In genomic region chr5:130003229-130003628, GRCm38 (mm10) we compare ENCODE assay signal across 8 mouse cellular contexts. TPM values are rescaled to one million over a fixed set of nuclear protein-coding genes. Genes with fewer than 3 reads are reported as not detected.
DNase-seq lines count a peak whose midpoint lies in the region; ATAC-seq and TF ChIP-seq lines count a peak whose summit lies in the region.

No protein-coding gene starts in this region.

- peak overlapping the region; percentile 71 for H3K4me3 ChIP-seq in left cerebral cortex, adult 2 months
- peak overlapping the region; percentile 67 for H3K4me3 ChIP-seq in forebrain, embryonic 10.5 days
- H3K4me3 ChIP-seq in limb, embryonic 15.5 days: peak overlapping the region; percentile 55
- no peak overlapping the region for H3K4me3 ChIP-seq in small intestine, adult 2 months (ENCODE audit: low read depth, low read length)
- no peak overlapping the region for H3K4me3 ChIP-seq in cerebellum, adult 2 months (replicated peaks; ENCODE audit: insufficient read depth, low read depth, low read length)

- H3K4me2 ChIP-seq in limb, embryonic 15.5 days: peak overlapping the region; percentile 88

- no peak for ATAC-seq in limb, embryonic 15.5 days (ENCODE audit: insufficient number of reproducible peaks, low FRiP score, low TSS enrichment, low read depth)

- H3K4me1 ChIP-seq in forebrain, embryonic 10.5 days: peaks cover 22% of the 10 kb centered on the region
- H3K4me1 ChIP-seq in limb, embryonic 15.5 days: peaks cover 18% of the 10 kb centered on the region
- peaks cover 8% of the 10 kb centered on the region for H3K4me1 ChIP-seq in small intestine, adult 2 months (ENCODE audit: control insufficient read depth, insufficient read depth, insufficient read length, low read length)
- no peaks in the 10 kb centered on the region for H3K4me1 ChIP-seq in cerebellum, adult 2 months (ENCODE audit: control insufficient read depth, insufficient read depth, low read length)

- peaks cover 11% of the 10 kb centered on the region for H3K27me3 ChIP-seq in forebrain, embryonic 10.5 days (ENCODE audit: poor library complexity, severe bottlenecking)
- no peaks in the 10 kb centered on the region for H3K27me3 ChIP-seq in limb, embryonic 15.5 days
- H3K27me3 ChIP-seq in small intestine, adult 2 months (ENCODE audit: control insufficient read depth, insufficient read depth, low read length): no peaks in the 10 kb centered on the region
- H3K27me3 ChIP-seq in cerebellum, adult 2 months (ENCODE audit: control insufficient read depth, insufficient read depth, low read length): no peaks in the 10 kb centered on the region

- no peak for TF ChIP-seq CTCF in left cerebral cortex, adult 2 months (IDR thresholded peaks at IDR 0.05)
- TF ChIP-seq CTCF in small intestine, adult 2 months (IDR thresholded peaks at IDR 0.05; ENCODE audit: extremely low read depth, insufficient read length, insufficient replicate concordance, low read depth, low read length): no peak
- no peak for TF ChIP-seq CTCF in cerebellum, adult 2 months (IDR thresholded peaks at IDR 0.05; ENCODE audit: borderline replicate concordance, insufficient read depth, low read depth, low read length)

- no peak overlapping the region for H3K9ac ChIP-seq in limb, embryonic 15.5 days

- H3K27ac ChIP-seq in left cerebral cortex, adult 2 months: peak overlapping the region; percentile 73
- H3K27ac ChIP-seq in forebrain, embryonic 10.5 days: peak overlapping the region; percentile 88
- H3K27ac ChIP-seq in limb, embryonic 15.5 days: peak overlapping the region; percentile 70
- peak overlapping the region; percentile 67; the same call in 1 of the 2 replicates for H3K27ac ChIP-seq in small intestine, adult 2 months (ENCODE audit: insufficient read depth, low read depth, low read length)
- no peak overlapping the region for H3K27ac ChIP-seq in cerebellum, adult 2 months (ENCODE audit: insufficient read depth, low read length)

- intact Hi-C loops in left cerebral cortex, adult 2 months (cut with DNase I): no loop called here
- intact Hi-C loops in left cerebral cortex, postnatal 4 days (cut with DNase I): no loop called here

- H3K36me3 ChIP-seq in forebrain, embryonic 10.5 days (replicated peaks): peaks cover 4% of the 10 kb centered on the region; the same call in 1 of the 2 replicates
- 0 out of 2 replicates have a peak, but pooled peaks cover 2% of the 10 kb centered on the region for H3K36me3 ChIP-seq in limb, embryonic 15.5 days
- no peaks in the 10 kb centered on the region; the same call in 1 of the 2 replicates for H3K36me3 ChIP-seq in small intestine, adult 2 months (ENCODE audit: control insufficient read depth, insufficient read depth, low read length)

- no peak for DNase-seq in left cerebral cortex, adult 2 months (ENCODE audit: extremely low spot score in 1 of 2, low spot score in 2 of 2)
- DNase-seq in left cerebral cortex, postnatal 4 days: no peak
- no peak for DNase-seq in forebrain, embryonic 10.5 days (ENCODE audit: extremely low spot score, low spot score)
- DNase-seq in right cerebral cortex, postnatal 14 days: no peak
- DNase-seq in cerebellum, adult 2 months: no peak
- DNase-seq in frontal cortex, postnatal 25 days (ENCODE audit: low spot score in 2 of 2): no peak

- H3K9me3 ChIP-seq in forebrain, embryonic 10.5 days: peaks cover 21% of the 10 kb centered on the region
- no peaks in the 10 kb centered on the region for H3K9me3 ChIP-seq in limb, embryonic 15.5 days

- WGBS in forebrain, embryonic 10.5 days: 72% methylated on average over 7 of the region's 7 CpGs
- 50% methylated on average over 7 of the region's 7 CpGs for WGBS in limb, embryonic 15.5 days
- 56% methylated on average over 7 of the region's 7 CpGs for WGBS in small intestine, adult 2 months
- WGBS in cerebellum, adult 2 months: 78% methylated on average over 7 of the region's 7 CpGs

- no peak for TF ChIP-seq POLR2A in small intestine, adult 2 months (IDR thresholded peaks at IDR 0.05; ENCODE audit: low read depth, low read length)
- no peak for TF ChIP-seq POLR2A in cerebellum, adult 2 months (IDR thresholded peaks at IDR 0.05; ENCODE audit: borderline replicate concordance, insufficient read depth, low read length)

RNA-seq across cellular contexts. Expression of gene Gusb, which starts 0.4 kb away (rescaled TPM):
- 10 to 100 TPM; 10.3 to 12.2 TPM for total RNA-seq in left cerebral cortex, adult 2 months (2021)
- total RNA-seq in left cerebral cortex, postnatal 4 days (2021): 10 to 100 TPM; 12.2 to 12.8 TPM
- 32.2 and 35.6 TPM in 2 replicates for polyA plus RNA-seq in forebrain, embryonic 10.5 days (2016; fragmentation: Nextera tagmentation; extraction: Ambion mirVana)
- polyA plus RNA-seq in limb, embryonic 15.5 days (2015; fragmentation: Nextera tagmentation; extraction: Ambion mirVana): 45.6 and 49.6 TPM in 2 replicates
- polyA plus RNA-seq in small intestine, adult 2 months (2012; rRNA removed): 11.9 and 13.9 TPM in 2 replicates
- 18.9 and 19.3 TPM in 2 replicates for polyA plus RNA-seq in cerebellum, adult 2 months (2012; rRNA removed)

RNA-seq across cellular contexts. Expression of gene Asl, which starts 25.8 kb away (rescaled TPM):
- 10 to 100 TPM; 15.7 to 23.5 TPM for total RNA-seq in left cerebral cortex, adult 2 months (2021)
- 10 to 100 TPM; 31.0 to 34.9 TPM for total RNA-seq in left cerebral cortex, postnatal 4 days (2021)
- polyA plus RNA-seq in forebrain, embryonic 10.5 days (2016; fragmentation: Nextera tagmentation; extraction: Ambion mirVana): 33.2 and 36.6 TPM in 2 replicates
- 27.7 and 29.0 TPM in 2 replicates for polyA plus RNA-seq in limb, embryonic 15.5 days (2015; fragmentation: Nextera tagmentation; extraction: Ambion mirVana)
- polyA plus RNA-seq in small intestine, adult 2 months (2012; rRNA removed): 35.9 and 54.6 TPM in 2 replicates
- polyA plus RNA-seq in cerebellum, adult 2 months (2012; rRNA removed): 27.0 and 28.7 TPM in 2 replicates

RNA-seq across cellular contexts. Expression of gene Crcp, which starts 25.9 kb away (rescaled TPM):
- total RNA-seq in left cerebral cortex, adult 2 months (2021): 10 to 100 TPM; 30.2 to 30.8 TPM
- 10 to 100 TPM; 44.4 to 49.5 TPM for total RNA-seq in left cerebral cortex, postnatal 4 days (2021)
- polyA plus RNA-seq in forebrain, embryonic 10.5 days (2016; fragmentation: Nextera tagmentation; extraction: Ambion mirVana): 61.3 and 64.0 TPM in 2 replicates
- polyA plus RNA-seq in limb, embryonic 15.5 days (2015; fragmentation: Nextera tagmentation; extraction: Ambion mirVana): 35.8 and 38.3 TPM in 2 replicates
- 6.6 and 9.7 TPM in 2 replicates for polyA plus RNA-seq in small intestine, adult 2 months (2012; rRNA removed)
- polyA plus RNA-seq in cerebellum, adult 2 months (2012; rRNA removed): 34.9 and 38.9 TPM in 2 replicates

Comparison
In these comparisons a context has a peak if more than half of its experiments do, and no peak if none do; other contexts are left out.
1. H3K4me3 ChIP-seq: peak in left cerebral cortex, adult 2 months (single experiment), forebrain, embryonic 10.5 days (single experiment) and limb, embryonic 15.5 days (single experiment); none in small intestine, adult 2 months (single experiment) and cerebellum, adult 2 months (single experiment).